Comparison of ENCODE assay signal across 8 mouse cellular contexts in genomic region chr10:66909204-66909889, GRCm38 (mm10).
DNase-seq lines count a peak whose midpoint lies in the region; ATAC-seq and TF ChIP-seq lines count a peak whose summit lies in the region.

No protein-coding gene starts in this region.

- no peaks in the 10 kb centered on the region for H3K27me3 ChIP-seq in intestine, embryonic 14.5 days (replicated peaks; ENCODE audit: control insufficient read depth, insufficient read depth, low read length)

- no peak for TF ChIP-seq POLR2A in bone marrow, adult 2 months (IDR thresholded peaks at IDR 0.05; ENCODE audit: borderline replicate concordance, control insufficient read depth, low read depth, low read length)
- no peak for TF ChIP-seq POLR2A in embryonic fibroblast, embryonic 13.5 days (IDR thresholded peaks at IDR 0.05; ENCODE audit: low read depth, low read length)

- H3K4me1 ChIP-seq in bone marrow, adult 2 months (ENCODE audit: control insufficient read depth, insufficient read depth, low read length) = peaks cover 6% of the 10 kb centered on the region
- peaks cover 11% of the 10 kb centered on the region for H3K4me1 ChIP-seq in embryonic fibroblast, embryonic 13.5 days (ENCODE audit: control insufficient read depth, insufficient read depth, low read length)
- peaks cover 37% of the 10 kb centered on the region for H3K4me1 ChIP-seq in intestine, embryonic 14.5 days (replicated peaks; ENCODE audit: control insufficient read depth, insufficient read depth, low read length)

- no peak overlapping the region for H3K9ac ChIP-seq in intestine, embryonic 14.5 days (ENCODE audit: low read length)

- no peaks in the 10 kb centered on the region for H3K9me3 ChIP-seq in intestine, embryonic 14.5 days (ENCODE audit: control insufficient read depth, low read length)

- H3K27ac ChIP-seq in bone marrow, adult 2 months (ENCODE audit: control insufficient read depth, insufficient read depth, low read depth, low read length, poor library complexity) = no peak overlapping the region
- no peak overlapping the region for H3K27ac ChIP-seq in embryonic fibroblast, embryonic 13.5 days (ENCODE audit: insufficient read depth, low read length)
- no peak overlapping the region for H3K27ac ChIP-seq in intestine, embryonic 14.5 days (ENCODE audit: low read depth)

- no peak overlapping the region for H3K4me2 ChIP-seq in intestine, embryonic 14.5 days (ENCODE audit: low read length)

- WGBS in bone marrow, adult 2 months = 21% methylated on average over 12 of the region's 12 CpGs
- WGBS in intestine, embryonic 14.5 days = 14% methylated on average over 12 of the region's 12 CpGs

- DNase-seq in cerebellum, adult 11-12 months = no peak
- DNase-seq in 416B (ENCODE audit: low read depth) = peak; percentile 75
- DNase-seq in intestine, embryonic 14.5 days (ENCODE audit: low spot score) = peak; percentile 85
- peak; percentile 27 to 36 for DNase-seq in spleen, postnatal 36 days (ENCODE audit: low spot score in 2 of 2)

- ATAC-seq in cerebellum, adult (ENCODE audit: insufficient number of reproducible peaks, low FRiP score, low TSS enrichment) = 0 out of 2 replicates have a peak, but pooled peaks have one; percentile 37
- no peak for ATAC-seq in intestine, embryonic 14.5 days (replicated peaks; ENCODE audit: low FRiP score, low TSS enrichment, low read depth)
- peak; percentile 79 for ATAC-seq in megakaryocyte, adult 5-6 weeks (ENCODE audit: poor library complexity, severe bottlenecking)

- no peaks in the 10 kb centered on the region for H3K36me3 ChIP-seq in intestine, embryonic 14.5 days (ENCODE audit: control insufficient read depth, insufficient read depth, low read length)

- peak; percentile 58 for TF ChIP-seq CTCF in bone marrow, adult 2 months (IDR thresholded peaks at IDR 0.05; ENCODE audit: control insufficient read depth, insufficient read depth, low read length)
- 0 out of 2 replicates have a peak, but pooled peaks have one; percentile 26 for TF ChIP-seq CTCF in embryonic fibroblast, embryonic 13.5 days (IDR thresholded peaks at IDR 0.05; ENCODE audit: borderline replicate concordance, insufficient read depth, low read length)

- H3K4me3 ChIP-seq in bone marrow, adult 2 months (replicated peaks; ENCODE audit: control insufficient read depth, low read depth, low read length) = no peak overlapping the region
- H3K4me3 ChIP-seq in embryonic fibroblast, embryonic 13.5 days (ENCODE audit: insufficient read depth, low read length) = no peak overlapping the region
- no peak overlapping the region for H3K4me3 ChIP-seq in intestine, embryonic 14.5 days (ENCODE audit: low read depth, low read length)
